Mouse (Mus musculus) urinary bladder, postnatal 14 days (tissue): ENCODE results near the gene Klf4.
A peak's percentile ranks its signal among the peaks of the same experiment; 100 is the strongest.

Experiments
- DNase-seq: peaks from one replicate; pipeline ENCODE4 v3.0.0; 2021; ENCODE audit warnings: low spot score

The Klf4 gene

DNA sequence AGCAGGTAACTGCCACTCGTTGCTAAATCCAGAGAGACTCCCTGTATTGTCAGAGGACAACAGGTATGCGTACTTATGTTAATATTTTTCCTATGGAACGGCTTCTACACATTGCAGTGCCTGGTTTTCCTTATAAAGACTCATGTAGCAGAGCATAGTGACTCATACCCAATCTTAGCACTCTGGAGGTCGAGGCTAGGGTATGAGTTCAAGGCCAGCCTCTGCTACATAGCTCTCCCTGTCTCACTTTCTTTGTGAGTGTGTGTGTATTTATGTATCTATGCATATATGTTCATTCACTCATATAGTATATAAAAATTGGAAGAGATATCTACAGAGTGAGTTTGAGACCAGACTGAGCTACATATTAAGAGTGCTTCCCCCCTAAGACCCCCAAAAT lies 8.3 kb downstream of the Klf4 start:
- no peak for DNase-seq

DNA sequence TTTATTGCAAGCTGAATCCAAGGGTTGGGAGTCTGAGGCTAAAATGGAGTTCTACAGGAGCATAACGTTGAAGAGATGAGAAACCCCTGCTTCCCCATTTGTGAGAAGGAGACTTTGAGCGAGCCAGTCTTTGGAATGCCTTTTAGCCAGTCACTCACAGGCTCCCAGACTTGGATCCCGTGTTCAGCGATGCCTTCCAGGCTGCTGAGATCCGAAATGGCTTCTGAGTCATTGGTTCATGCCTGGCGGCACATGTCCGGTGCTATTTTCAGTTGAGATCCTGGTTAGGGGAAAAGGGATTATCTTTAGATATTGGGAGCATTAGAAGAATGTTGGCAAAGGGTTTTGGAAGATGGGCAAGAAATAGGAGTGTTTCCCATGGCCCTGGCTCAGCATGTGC lies 14.8 kb downstream of the Klf4 start:
- no peak for DNase-seq

DNA sequence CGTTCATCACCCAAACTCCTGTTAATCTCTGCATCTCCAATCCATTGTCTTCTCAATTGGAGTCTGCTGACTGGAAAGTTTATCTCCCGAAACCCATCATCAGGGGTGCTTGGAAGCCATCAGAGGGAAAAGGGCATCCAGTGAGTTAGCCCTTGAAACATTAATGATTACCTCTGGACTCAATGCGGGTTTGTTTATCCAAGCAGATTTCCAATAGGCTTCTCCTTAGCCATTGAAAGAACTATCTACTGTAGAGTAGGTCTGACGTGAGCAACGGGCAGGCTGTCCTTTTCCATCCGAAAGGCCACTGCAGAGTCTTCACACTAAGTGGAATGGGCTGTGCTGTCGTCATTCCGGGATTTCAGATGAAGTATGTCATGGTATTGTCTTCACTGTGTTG lies 16.2 kb downstream of the Klf4 start:
- DNase-seq: no peak

DNA sequence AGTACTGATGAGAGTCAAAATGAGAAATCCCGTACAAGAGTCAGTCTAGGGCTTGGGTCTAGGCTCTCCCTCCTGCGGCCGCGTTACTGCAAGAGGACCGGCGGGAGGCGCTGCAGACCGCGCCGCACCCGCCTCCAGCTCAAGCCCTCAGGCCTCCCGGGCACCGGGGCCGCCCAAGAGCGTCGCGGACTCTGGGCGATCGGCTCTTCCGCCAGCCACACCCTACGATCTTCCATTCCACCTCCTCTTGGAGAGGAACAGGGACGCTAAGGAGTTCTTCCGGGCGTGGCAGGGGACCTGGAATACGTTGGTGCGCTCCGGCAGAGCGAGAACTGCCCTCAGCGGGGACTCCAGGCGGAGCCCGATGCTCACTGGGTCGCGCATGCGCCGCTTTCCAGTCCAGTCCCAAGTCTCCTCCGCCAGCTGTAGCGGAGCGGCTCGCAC lies 17.5 kb downstream of the Klf4 start:
- peak; percentile 80 for DNase-seq

DNA sequence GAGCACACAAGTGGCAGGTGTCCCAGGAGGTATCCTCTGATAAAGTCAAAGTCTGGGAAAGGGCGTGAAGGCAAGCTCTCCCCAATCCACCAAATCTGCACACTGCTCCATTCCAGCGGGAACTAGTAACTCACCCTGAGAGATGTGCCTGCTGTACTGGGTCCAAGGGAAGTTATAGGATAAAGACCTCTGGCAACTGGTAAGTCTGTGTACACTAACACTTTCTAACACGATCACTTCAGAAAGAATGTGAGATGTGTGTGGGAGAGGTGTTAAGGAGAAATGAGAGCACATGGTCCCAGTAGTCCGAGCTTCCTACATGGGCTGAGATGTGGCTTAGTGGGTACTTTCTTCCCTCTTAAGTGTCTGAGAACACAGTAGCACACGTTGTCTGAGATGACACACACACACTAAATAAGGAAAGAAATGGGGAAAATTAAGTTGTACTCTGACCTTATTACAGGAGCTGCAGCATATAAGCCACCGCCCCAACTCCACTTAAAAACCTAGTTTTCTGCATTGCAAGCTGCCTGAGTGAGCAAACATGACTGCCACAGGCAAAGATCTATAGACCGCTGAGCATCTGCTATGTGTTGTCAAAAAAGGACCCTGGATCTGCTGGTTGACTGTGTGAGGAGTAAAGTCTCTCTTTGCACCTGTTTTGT lies 18.5 kb downstream of the Klf4 start:
- no peak for DNase-seq

DNA sequence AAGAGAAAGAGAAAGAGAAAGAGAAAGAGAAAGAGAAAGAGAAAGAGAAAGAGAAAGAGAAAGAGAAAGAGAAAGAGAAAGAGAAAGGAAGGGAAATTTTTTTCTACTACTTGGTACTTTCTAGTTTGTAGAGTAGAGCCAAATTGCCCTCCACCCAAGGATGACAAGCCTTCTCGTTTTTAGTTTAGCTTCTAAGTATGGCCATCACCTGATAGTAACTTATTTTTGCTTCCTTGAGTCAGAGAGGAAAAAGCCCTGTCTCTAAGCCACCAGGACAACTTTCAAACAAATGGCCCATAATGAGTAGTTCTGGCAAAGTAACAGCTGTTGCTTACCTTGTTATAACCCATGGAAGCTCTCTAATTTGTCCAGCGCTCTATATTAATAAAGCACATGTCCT lies 20.9 kb downstream of the Klf4 start:
- no peak for DNase-seq

DNA sequence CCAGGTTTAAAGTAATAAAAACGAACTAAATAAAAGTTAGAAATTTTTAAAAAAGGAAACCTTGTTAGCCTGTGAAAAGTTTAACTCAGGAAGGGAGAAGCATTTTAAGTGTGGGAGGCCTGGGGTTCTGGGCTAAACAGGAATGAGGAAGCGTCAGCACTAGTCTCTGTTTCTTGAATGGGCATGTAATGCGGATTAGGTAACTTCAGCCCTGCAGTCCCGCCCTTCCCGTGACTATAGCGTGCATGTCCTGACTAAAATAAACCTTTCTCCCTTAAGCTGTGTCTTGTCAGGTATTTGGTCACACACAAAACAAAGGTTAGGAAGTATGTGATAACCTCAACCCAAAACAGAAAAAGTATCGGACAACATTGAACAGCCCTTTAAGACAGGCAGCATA lies 23.6 kb downstream of the Klf4 start:
- no peak for DNase-seq

DNA sequence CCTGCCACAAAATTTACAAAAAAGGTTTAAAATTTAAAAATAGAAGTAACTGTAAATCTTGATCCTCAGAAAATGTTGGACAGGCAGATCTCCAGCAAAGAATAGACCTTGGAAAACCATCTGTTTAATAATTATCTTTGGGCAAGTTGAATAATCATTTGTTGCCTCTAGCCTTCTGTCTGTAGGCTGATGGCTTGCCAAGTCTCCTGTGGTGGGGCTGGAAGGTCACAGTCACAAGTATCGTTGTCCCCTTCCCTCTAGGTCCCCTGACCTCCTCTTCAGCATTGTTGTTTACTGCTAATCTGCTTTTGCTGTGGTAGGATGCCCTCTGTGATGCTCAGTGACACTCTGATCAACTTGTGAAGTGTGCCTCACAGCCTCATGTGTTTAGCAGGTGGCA lies 33.6 kb downstream of the Klf4 start:
- no peak for DNase-seq

DNA sequence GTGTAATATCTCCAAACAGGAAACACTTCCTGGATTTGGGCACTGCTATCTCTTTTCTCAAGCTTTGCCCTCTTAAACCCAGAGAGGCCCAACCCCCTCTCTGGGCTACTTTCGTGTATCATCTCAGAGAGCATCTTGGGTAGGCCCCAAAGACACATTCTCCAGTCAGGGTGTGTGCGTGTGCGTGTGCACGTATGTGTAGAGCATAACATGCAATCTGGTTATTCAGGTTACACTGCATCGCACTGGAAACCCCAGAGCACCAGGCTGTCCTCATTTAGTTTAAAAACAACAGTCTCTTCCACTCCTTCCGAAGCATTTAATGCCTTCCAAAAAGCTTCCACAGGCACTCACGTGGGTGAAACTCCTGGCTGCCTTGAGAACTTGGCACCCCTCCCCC lies 35.9 kb downstream of the Klf4 start:
- DNase-seq: peak; percentile 65

DNA sequence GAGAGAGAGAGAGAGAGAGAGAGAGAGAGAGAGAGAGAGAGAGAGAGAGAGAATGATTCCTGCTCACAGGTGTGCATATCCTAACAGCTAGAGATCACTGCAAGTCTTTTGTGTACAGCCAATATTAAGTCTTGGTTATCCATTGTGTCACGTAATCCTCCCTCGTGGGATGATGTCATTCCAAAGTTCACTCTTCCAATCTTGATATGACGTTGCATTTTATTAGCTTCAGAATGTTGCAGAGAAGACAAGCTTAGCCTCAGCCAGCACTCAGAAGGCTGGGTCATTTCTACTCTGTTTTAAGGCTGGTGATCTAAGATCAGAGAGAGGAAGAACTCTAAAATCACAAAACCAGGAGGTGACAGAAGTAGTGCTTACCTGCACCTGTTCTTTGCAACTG lies 39.0 kb downstream of the Klf4 start:
- DNase-seq: no peak

DNA sequence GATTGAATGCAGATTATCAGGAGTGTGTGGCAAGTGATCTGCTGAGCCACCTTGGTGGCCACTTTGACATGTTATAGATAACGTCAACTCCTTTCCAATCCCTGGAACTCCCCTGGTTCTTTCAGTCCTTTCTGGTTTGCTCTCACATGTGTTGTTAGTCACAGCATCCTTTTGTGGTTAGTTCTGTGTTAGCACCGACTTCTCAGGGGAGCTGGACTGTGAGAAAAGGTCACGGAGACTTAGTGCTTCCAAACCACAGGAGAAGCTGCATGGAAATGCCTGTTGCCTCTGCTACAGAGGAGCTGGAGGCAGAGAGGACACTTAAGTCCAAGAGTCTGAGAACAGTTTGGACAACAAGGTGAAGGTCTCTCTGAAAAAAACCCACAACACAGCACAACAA lies 42.9 kb downstream of the Klf4 start:
- no peak for DNase-seq

DNA sequence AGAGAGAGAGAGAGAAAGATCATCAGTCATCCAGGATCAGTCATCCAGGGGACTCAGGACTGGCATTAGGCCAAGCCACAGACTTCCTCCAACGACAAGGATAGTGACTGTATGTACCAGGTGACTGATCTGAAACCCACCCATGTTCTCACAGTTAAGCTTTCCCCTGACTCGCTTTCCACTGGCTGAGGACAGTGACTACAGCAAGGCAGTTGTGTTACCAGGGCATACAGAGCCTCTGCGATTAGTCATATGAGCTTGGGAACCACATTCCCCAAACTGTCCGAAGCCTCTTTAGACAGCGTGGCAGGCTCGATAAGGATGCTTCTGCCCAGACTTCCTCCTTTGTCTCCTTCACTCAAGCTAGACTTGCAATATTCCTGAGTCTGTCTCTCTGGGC lies 43.7 kb downstream of the Klf4 start:
- DNase-seq: no peak

DNA sequence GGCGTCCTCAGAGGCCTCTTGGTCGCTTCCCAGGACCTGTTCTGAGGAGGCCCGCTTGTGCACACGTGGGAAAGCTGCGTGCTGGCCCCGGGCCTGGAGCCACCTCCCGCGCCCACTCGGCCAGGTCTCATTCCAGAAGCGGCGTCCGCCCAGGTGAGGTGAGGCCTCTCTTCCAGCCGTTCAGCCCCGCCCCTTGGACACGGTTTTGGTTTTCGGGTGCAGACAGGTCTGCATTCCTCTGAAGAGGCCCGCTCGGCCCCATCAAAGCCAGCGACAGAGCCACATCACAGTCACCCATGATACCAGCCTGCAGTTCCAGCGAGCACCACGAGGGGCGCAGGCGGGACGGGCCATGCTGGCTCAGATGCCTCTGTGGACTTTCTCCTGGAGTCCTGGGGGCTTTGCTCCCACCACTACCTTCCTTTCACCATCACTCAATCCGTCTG lies 51.9 kb downstream of the Klf4 start:
- DNase-seq: peak; percentile 88

DNA sequence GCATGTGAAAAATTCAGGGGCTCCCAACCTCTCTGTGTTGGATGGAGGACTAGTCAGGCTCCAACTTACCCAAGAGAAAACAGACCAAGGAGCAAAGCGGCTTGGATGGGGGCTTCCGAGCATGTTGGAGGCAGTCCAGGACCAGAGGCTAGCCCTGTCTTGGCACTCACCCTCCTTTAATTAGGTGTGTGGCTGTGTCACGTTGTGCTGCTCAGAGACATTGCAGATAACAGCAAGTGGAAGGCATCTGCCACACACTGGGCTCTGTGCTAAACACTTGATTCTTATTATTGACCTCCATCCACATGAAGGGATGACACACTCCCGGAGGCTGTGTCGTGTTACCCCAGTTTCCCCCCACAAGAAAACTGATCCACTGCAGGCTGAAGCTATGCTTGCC lies 53.9 kb downstream of the Klf4 start:
- no peak for DNase-seq

DNA sequence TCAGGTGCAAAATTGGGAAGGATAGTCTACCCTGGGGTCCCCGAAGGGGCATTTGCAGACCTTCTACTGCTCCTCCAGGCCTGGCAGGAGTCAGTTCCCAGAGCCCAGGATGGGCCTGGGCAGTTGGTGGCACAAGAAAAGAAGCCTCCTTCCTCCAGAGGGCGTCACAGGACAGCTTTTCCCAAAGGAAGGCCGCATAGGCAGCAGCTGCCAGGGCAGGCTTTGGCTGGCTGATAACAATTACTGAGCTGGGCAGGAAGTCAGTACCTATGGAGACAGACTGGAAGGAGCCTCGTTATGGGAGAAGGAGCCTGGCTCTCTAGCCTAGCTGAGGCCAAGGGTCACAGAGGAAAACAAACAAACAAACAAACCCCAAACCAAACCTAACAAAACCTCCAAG lies 54.3 kb downstream of the Klf4 start:
- DNase-seq: peak; percentile 72

DNA sequence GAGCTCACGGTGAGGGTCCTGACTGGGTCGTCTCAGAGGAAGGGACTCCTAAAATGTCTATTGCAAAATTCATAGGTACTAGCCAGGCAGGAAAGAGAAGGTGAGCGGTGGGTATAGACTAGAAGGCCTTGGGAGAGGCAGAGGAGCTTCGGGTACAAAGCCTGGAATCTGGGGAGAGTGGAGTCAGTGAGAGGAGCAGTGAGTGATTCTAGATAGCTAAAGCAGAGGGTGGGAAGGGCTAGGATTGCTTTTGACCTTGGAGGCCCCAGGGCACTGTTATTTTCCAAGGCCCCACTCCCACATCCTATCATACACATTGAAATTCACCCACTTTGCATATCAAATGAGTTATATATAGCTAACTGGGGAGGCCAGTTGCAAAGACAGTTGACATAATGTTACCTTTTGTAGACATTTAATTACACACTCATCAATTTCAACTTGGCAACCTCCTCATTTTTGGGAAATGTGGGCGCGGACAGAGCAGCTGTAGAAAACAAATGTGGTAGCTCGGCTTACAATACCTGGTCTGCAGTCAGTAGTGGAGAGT lies 55.0 kb downstream of the Klf4 start:
- DNase-seq: no peak
